Mouse (Mus musculus): ENCODE data around the gene Inhbc. TPM values are rescaled to one million over a fixed set of nuclear protein-coding genes. Genes with fewer than 3 reads are reported as not detected.
"Not testable (repeated sequence)": the region's sequence is repeated elsewhere in the genome, so short reads cannot be mapped to it uniquely, and the experiment has no call there.

Inhbc gene
- polyA plus RNA-seq, 1 experiment: not detected

DNA sequence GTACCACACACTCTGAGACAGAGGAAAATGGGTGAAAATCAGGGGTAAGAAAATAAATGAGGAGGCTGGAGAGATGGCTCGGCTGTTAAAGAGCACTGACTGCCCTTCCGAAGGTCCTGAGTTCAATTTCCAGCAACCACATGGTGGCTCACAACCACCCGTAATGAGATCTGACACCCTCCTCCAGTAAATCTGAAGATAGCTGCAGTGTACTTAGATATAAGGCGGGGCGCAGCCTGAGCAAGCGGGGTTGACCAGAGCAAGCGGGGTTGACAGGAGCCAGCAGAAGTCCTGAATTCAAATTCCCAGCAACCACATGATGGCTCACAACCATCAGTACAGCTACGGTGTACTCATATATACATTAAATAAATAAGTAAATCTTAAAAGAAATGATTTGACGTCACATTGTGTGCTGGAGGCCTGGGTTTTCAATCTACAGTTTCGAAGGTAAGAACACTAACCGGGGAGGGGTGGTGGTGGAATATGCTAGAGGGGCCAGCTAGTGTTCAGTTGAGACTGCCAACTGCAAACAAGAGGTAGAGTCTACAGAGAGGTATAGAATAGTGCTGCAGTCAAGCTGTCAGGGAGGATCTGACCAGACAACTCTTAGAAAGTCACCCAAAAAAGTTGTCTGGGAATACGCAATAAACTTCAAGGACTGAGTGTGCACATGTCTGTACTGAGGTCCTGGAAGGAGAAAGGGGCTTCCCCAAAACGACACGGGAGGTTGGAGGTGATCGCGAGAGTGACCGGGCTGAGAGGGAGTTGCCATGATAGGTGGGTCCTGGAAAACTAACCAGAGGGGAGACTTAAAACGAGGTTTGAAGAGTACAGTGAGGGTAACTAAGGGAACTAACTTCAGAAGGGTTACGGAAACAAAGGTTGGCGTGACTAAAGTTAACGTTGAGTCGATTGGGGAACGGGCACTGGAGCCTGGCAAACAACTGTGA lies 59.4 kb downstream of the Inhbc start:
- H3K27ac ChIP-seq (ENCODE audit: insufficient read depth, low read length): peak overlapping the region; percentile 59
- H3K36me3 ChIP-seq (ENCODE audit: control insufficient read depth, insufficient read depth, low read length, poor library complexity, severe bottlenecking): peaks cover 36% of the 10 kb centered on the region
- H3K4me1 ChIP-seq (ENCODE audit: control insufficient read depth, insufficient read depth, low read length): no peaks in the 10 kb centered on the region
- no peaks in the 10 kb centered on the region for H3K27me3 ChIP-seq (ENCODE audit: control insufficient read depth, insufficient read depth, low read length, poor library complexity, severe bottlenecking)
- peak overlapping the region; percentile 98 for H3K9ac ChIP-seq (ENCODE audit: low read depth, poor library complexity, severe bottlenecking)
- TF ChIP-seq EP300 (IDR thresholded peaks at IDR 0.05; ENCODE audit: insufficient read depth, low read depth, low read length) (no peak), POLR2A (IDR thresholded peaks at IDR 0.05; ENCODE audit: insufficient read depth, low read length) (no peak), CTCF (IDR thresholded peaks at IDR 0.05; ENCODE audit: low read depth, low read length) (no peak)
- peak overlapping the region; percentile 95 for H3K4me3 ChIP-seq (ENCODE audit: low read depth, low read length)
- H3K9me3 ChIP-seq (replicated peaks; ENCODE audit: control insufficient read depth, insufficient read depth, low read length, poor library complexity, severe bottlenecking): no peaks in the 10 kb centered on the region

DNA sequence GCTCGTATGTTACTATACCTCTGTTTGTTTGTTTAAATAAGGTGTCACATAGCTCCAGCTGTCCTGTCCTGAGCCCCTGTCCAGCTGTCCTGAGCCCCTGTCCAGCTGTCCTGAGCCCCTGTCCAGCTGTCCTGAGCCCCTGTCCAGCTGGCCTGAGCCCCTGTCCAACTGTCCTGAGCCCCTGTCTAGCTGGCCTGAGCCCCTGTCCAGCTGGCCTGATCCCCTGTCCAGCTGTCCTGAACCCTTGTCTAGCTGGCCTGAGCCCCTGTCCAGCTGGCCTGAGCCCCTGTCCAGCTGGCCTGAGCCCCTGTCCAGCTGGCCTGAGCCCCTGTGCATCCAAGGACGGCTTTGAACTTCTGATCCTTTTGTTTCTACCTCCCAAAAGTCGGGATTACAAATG lies 61.1 kb downstream of the Inhbc start:
- H3K4me3 ChIP-seq (ENCODE audit: low read depth, low read length); H3K4me1 ChIP-seq (ENCODE audit: control insufficient read depth, insufficient read depth, low read length); H3K9me3 ChIP-seq (replicated peaks; ENCODE audit: control insufficient read depth, insufficient read depth, low read length, poor library complexity, severe bottlenecking); H3K27me3 ChIP-seq (ENCODE audit: control insufficient read depth, insufficient read depth, low read length, poor library complexity, severe bottlenecking); H3K9ac ChIP-seq (ENCODE audit: low read depth, poor library complexity, severe bottlenecking); H3K27ac ChIP-seq (ENCODE audit: insufficient read depth, low read length): not testable (repeated sequence)
- peaks cover 44% of the 10 kb centered on the region for H3K36me3 ChIP-seq (ENCODE audit: control insufficient read depth, insufficient read depth, low read length, poor library complexity, severe bottlenecking)

Other genes with a start within 250 kb of the Inhbc start
- 14.1 and 16.7 TPM in 2 replicates for gene Os9, start 249.3 kb downstream of the Inhbc start, polyA plus RNA-seq (2011; ENCODE audit: insufficient read depth, insufficient read length, low read depth, missing spikeins)
- gene B4galnt1, start 205.2 kb downstream of the Inhbc start, polyA plus RNA-seq (2011; ENCODE audit: insufficient read depth, insufficient read length, low read depth, missing spikeins): 7.7 and 9.5 TPM in 2 replicates
- 24.6 and 35.2 TPM in 2 replicates for gene Slc26a10, start 189.8 kb downstream of the Inhbc start, polyA plus RNA-seq (2011; ENCODE audit: insufficient read depth, insufficient read length, low read depth, missing spikeins)
- 50.9 and 54.3 TPM in 2 replicates for gene Arhgef25, start 180.3 kb downstream of the Inhbc start, polyA plus RNA-seq (2011; ENCODE audit: insufficient read depth, insufficient read length, low read depth, missing spikeins)
- 49.8 and 50.8 TPM in 2 replicates for gene Dtx3, start 174.7 kb downstream of the Inhbc start, polyA plus RNA-seq (2011; ENCODE audit: insufficient read depth, insufficient read length, low read depth, missing spikeins)
- 36.7 and 39.2 TPM in 2 replicates for gene Pip4k2c, start 158.8 kb downstream of the Inhbc start, polyA plus RNA-seq (2011; ENCODE audit: insufficient read depth, insufficient read length, low read depth, missing spikeins)
- gene Kif5a, start 107.1 kb downstream of the Inhbc start, polyA plus RNA-seq (2011; ENCODE audit: insufficient read depth, insufficient read length, low read depth, missing spikeins): 7.3 and 8.0 TPM in 2 replicates
- gene Dctn2, start 104.1 kb downstream of the Inhbc start, polyA plus RNA-seq (2011; ENCODE audit: insufficient read depth, insufficient read length, low read depth, missing spikeins): 124 and 125 TPM in 2 replicates
- 26.2 and 26.7 TPM in 2 replicates for gene Mbd6, start 81.4 kb downstream of the Inhbc start, polyA plus RNA-seq (2011; ENCODE audit: insufficient read depth, insufficient read length, low read depth, missing spikeins)
- gene Mars, start 58.6 kb downstream of the Inhbc start, polyA plus RNA-seq (2011; ENCODE audit: insufficient read depth, insufficient read length, low read depth, missing spikeins): 129 and 136 TPM in 2 replicates
- 8.5 and 9.1 TPM in 2 replicates for gene Arhgap9, start 48.5 kb downstream of the Inhbc start, polyA plus RNA-seq (2011; ENCODE audit: insufficient read depth, insufficient read length, low read depth, missing spikeins)
- gene Gli1, start 28.5 kb downstream of the Inhbc start, polyA plus RNA-seq (2011; ENCODE audit: insufficient read depth, insufficient read length, low read depth, missing spikeins): 19.8 and 21.4 TPM in 2 replicates
- gene Inhbe, start 16.0 kb downstream of the Inhbc start, polyA plus RNA-seq (2011; ENCODE audit: insufficient read depth, insufficient read length, low read depth, missing spikeins): not detected in 2 replicates
- gene R3hdm2, start 9.9 kb upstream of the Inhbc start, polyA plus RNA-seq (2011; ENCODE audit: insufficient read depth, insufficient read length, low read depth, missing spikeins): 107 and 122 TPM in 2 replicates
- gene Stac3, start 131.3 kb upstream of the Inhbc start, polyA plus RNA-seq (2011; ENCODE audit: insufficient read depth, insufficient read length, low read depth, missing spikeins): 1.9 and 2.6 TPM in 2 replicates
- 5.4 and 5.7 TPM in 2 replicates for gene Ndufa4l2, start 144.5 kb upstream of the Inhbc start, polyA plus RNA-seq (2011; ENCODE audit: insufficient read depth, insufficient read length, low read depth, missing spikeins)
- 67.4 and 68.2 TPM in 2 replicates for gene Shmt2, start 152.0 kb upstream of the Inhbc start, polyA plus RNA-seq (2011; ENCODE audit: insufficient read depth, insufficient read length, low read depth, missing spikeins)
- 0.79 TPM in 1 of 2 replicates, not detected in the other for gene Nxph4, start 164.1 kb upstream of the Inhbc start, polyA plus RNA-seq (2011; ENCODE audit: insufficient read depth, insufficient read length, low read depth, missing spikeins)

All from ES-Bruce4 (cell line).